Mouse (Mus musculus): ENCODE measurements around the gene Pms2. TPM values are rescaled to one million over a fixed set of nuclear protein-coding genes. Genes with fewer than 3 reads are reported as not detected.
A peak's percentile ranks its signal among the peaks of the same experiment; 100 is the strongest.

Pms2 gene
- polyA plus RNA-seq, 1 experiment from 2014 or later = 8.9 TPM

DNA sequence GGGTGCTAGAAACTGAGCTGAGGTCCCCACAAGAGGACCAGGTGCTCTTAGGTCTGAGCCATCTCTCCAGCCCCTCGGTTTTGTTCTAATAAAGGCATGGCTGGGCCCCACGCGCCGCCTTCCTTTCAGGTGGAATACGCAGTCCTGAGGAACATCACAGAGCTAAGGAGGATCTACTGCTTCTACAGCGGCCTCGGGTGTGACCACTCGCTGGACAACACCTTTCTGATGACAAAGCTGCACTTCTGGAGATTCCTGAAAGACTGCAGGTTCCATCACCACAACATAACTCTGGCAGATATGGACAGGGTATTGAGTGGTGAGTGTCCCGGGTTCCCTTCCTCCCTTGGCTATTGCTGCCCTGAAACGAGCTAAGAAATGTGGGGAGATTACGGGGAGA, 49.8 kb downstream of the Pms2 start:
- Histone ChIP-seq H3K27me3 (ENCODE audit: control insufficient read depth, insufficient read depth, low read length) (no peaks in the 10 kb centered on the region), H3K4me1 (replicated peaks; ENCODE audit: control insufficient read depth, insufficient read depth) (no peaks in the 10 kb centered on the region), H3K9me3 (ENCODE audit: control insufficient read depth, low read length) (no peaks in the 10 kb centered on the region), H3K4me3 (ENCODE audit: low read depth, low read length) (no peak overlapping the region), H3K9ac (ENCODE audit: low read length) (no peak overlapping the region), H3K36me3 (ENCODE audit: control insufficient read depth, insufficient read depth, low read length) (no peaks in the 10 kb centered on the region), H3K4me2 (replicated peaks; ENCODE audit: low read depth) (no peak overlapping the region), H3K27ac (replicated peaks) (no peak overlapping the region)
- ATAC-seq (ENCODE audit: low FRiP score, low TSS enrichment) (no peak), DNase-seq (ENCODE audit: low spot score) (no peak)
- no peak for TF ChIP-seq CTCF (IDR thresholded peaks at IDR 0.05; ENCODE audit: low read depth)
- TF ChIP-seq EP300 (optimal IDR thresholded peaks at IDR 0.05) = no peak
- WGBS = 90% methylated on average over 11 of the region's 11 CpGs

DNA sequence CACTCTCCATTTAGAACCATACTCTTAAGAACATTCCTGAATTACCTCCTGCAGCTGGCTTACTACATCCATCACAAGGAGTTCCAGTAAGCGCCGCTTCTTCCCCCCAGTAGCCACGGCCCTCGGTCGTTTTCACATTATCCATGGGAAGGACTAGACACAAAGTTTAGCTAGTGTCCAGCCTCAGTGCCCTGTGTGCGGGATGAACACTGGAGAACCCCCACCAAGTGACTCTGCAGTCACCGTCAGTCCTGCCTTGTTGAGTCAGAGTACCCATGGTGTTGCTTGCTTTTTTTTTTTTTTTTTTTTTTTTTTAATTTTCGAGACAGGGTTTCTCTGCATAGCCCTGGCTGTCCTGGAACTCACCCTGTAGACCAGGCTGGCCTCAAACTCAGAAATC, 51.4 kb downstream of the Pms2 start:
- 85% methylated on average over 8 of the region's 8 CpGs for WGBS

DNA sequence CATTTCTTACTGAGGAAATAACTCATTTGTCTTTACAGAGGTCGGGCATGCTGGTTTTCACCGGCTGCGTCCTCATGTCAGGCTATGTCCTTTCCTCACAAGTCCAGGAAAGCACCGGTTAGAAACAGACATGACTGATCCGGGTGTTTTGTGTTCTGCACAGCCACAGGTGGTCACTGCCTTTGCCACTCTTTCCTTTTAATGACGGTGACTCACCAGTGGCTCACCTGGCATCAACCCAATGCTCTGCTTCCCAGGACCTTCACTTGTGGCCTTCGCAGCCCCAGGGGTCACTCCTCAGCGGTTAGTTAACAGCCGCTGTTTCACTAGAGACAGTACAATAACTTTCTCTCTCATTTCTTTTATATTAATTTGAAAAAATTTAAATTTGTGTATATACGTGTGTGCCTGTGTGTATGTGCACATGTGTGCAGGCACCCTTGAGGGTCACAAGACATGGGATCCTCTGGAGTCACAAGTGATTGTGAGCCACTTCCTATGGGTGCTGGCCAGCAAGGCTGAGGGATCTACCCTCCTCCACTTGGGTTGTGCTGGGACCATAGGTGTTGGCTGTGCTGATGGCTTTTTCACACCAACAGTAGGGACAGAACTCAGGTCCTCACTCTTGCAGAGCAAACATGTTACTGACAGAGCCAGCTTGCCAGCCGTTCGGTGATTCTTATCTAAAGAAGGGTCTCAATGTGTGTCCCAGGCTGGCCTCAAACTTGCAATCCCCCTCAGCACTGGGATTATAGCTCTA, 56.0 kb downstream of the Pms2 start:
- 79% methylated on average over 12 of the region's 12 CpGs for WGBS
- ATAC-seq (ENCODE audit: low FRiP score, low TSS enrichment) = no peak
- H3K27me3 ChIP-seq (ENCODE audit: control insufficient read depth, insufficient read depth, low read length) = no peaks in the 10 kb centered on the region
- H3K4me3 ChIP-seq (ENCODE audit: low read depth, low read length) = no peak overlapping the region
- TF ChIP-seq CTCF (IDR thresholded peaks at IDR 0.05; ENCODE audit: low read depth) (no peak), EP300 (optimal IDR thresholded peaks at IDR 0.05) (no peak)
- H3K4me2 ChIP-seq (replicated peaks; ENCODE audit: low read depth) = no peak overlapping the region
- H3K36me3 ChIP-seq (ENCODE audit: control insufficient read depth, insufficient read depth, low read length) = no peaks in the 10 kb centered on the region
- H3K4me1 ChIP-seq (replicated peaks; ENCODE audit: control insufficient read depth, insufficient read depth) = no peaks in the 10 kb centered on the region
- no peak for DNase-seq (ENCODE audit: low spot score)
- no peaks in the 10 kb centered on the region for H3K9me3 ChIP-seq (ENCODE audit: control insufficient read depth, low read length)
- no peak overlapping the region for H3K9ac ChIP-seq (ENCODE audit: low read length)
- no peak overlapping the region for H3K27ac ChIP-seq (replicated peaks)

More for the DNA sequence above, 51.4 kb downstream of the Pms2 start:
- Histone ChIP-seq H3K4me2 (replicated peaks; ENCODE audit: low read depth) (no peak overlapping the region), H3K4me1 (replicated peaks; ENCODE audit: control insufficient read depth, insufficient read depth) (no peaks in the 10 kb centered on the region), H3K4me3 (ENCODE audit: low read depth, low read length) (no peak overlapping the region), H3K36me3 (ENCODE audit: control insufficient read depth, insufficient read depth, low read length) (no peaks in the 10 kb centered on the region), H3K27ac (replicated peaks) (no peak overlapping the region), H3K9me3 (ENCODE audit: control insufficient read depth, low read length) (no peaks in the 10 kb centered on the region), H3K27me3 (ENCODE audit: control insufficient read depth, insufficient read depth, low read length) (no peaks in the 10 kb centered on the region), H3K9ac (ENCODE audit: low read length) (no peak overlapping the region)
- DNase-seq (ENCODE audit: low spot score) (no peak), ATAC-seq (ENCODE audit: low FRiP score, low TSS enrichment) (no peak)
- no peak for TF ChIP-seq CTCF (IDR thresholded peaks at IDR 0.05; ENCODE audit: low read depth)
- TF ChIP-seq EP300 (optimal IDR thresholded peaks at IDR 0.05) = no peak

DNA sequence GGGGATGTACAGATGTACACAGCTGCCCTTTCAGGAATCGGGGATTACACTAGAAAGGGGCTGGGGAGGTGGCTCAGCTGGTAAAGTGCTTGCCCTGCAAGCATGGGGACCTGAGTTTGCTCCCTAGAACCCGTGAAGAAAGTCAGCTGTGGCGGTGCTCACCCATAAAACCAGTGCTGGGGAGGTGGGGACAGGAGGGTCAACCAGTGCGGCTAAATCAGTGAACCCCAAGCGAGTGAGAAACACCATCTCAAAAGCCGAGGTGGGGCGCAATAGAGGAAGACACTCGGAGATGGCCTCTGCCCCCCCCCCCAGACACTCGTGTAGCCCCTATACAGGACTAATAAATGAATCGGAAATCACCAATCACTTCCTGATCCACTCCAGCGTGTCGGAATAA, 56.9 kb downstream of the Pms2 start:
- Histone ChIP-seq H3K4me3 (ENCODE audit: low read depth, low read length) (no peak overlapping the region), H3K36me3 (ENCODE audit: control insufficient read depth, insufficient read depth, low read length) (no peaks in the 10 kb centered on the region), H3K4me1 (replicated peaks; ENCODE audit: control insufficient read depth, insufficient read depth) (no peaks in the 10 kb centered on the region), H3K9ac (ENCODE audit: low read length) (no peak overlapping the region), H3K4me2 (replicated peaks; ENCODE audit: low read depth) (no peak overlapping the region), H3K9me3 (ENCODE audit: control insufficient read depth, low read length) (no peaks in the 10 kb centered on the region), H3K27ac (replicated peaks) (no peak overlapping the region), H3K27me3 (ENCODE audit: control insufficient read depth, insufficient read depth, low read length) (no peaks in the 10 kb centered on the region)
- WGBS = 87% methylated on average over 12 of the region's 12 CpGs
- ATAC-seq (ENCODE audit: low FRiP score, low TSS enrichment) = no peak
- TF ChIP-seq CTCF (IDR thresholded peaks at IDR 0.05; ENCODE audit: low read depth) (no peak), EP300 (optimal IDR thresholded peaks at IDR 0.05) (no peak)
- no peak for DNase-seq (ENCODE audit: low spot score)

DNA sequence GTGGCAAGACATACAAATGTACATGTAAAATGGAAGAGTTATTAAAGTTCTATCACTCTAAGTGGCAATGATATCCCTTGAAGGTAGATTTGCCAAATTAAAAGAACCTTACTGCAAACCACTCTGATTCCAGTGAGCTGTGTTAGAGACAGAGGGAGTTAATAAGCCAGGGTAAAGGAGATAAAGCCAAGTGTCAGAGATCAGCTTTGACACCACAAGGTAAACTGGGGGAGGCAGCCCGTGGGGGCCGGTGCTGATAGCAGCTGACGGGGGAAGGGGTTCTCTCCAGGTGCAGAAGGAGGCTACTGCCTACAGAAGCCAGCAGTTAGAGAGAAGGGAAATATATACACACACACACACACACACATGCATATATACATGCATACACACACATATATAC, 62.9 kb downstream of the Pms2 start:
- no peak for DNase-seq (ENCODE audit: low spot score)
- no peak overlapping the region for H3K4me2 ChIP-seq (replicated peaks; ENCODE audit: low read depth)
- no peak overlapping the region for H3K9ac ChIP-seq (ENCODE audit: low read length)
- TF ChIP-seq CTCF (IDR thresholded peaks at IDR 0.05; ENCODE audit: low read depth) (no peak), EP300 (optimal IDR thresholded peaks at IDR 0.05) (no peak)
- no peak overlapping the region for H3K27ac ChIP-seq (replicated peaks)
- H3K4me3 ChIP-seq (ENCODE audit: low read depth, low read length) = no peak overlapping the region
- ATAC-seq (ENCODE audit: low FRiP score, low TSS enrichment) = no peak
- no peaks in the 10 kb centered on the region for H3K27me3 ChIP-seq (ENCODE audit: control insufficient read depth, insufficient read depth, low read length)
- H3K36me3 ChIP-seq (ENCODE audit: control insufficient read depth, insufficient read depth, low read length) = no peaks in the 10 kb centered on the region
- H3K4me1 ChIP-seq (replicated peaks; ENCODE audit: control insufficient read depth, insufficient read depth) = no peaks in the 10 kb centered on the region
- H3K9me3 ChIP-seq (ENCODE audit: control insufficient read depth, low read length) = no peaks in the 10 kb centered on the region
- 42% methylated on average over 3 of the region's 3 CpGs for WGBS

DNA sequence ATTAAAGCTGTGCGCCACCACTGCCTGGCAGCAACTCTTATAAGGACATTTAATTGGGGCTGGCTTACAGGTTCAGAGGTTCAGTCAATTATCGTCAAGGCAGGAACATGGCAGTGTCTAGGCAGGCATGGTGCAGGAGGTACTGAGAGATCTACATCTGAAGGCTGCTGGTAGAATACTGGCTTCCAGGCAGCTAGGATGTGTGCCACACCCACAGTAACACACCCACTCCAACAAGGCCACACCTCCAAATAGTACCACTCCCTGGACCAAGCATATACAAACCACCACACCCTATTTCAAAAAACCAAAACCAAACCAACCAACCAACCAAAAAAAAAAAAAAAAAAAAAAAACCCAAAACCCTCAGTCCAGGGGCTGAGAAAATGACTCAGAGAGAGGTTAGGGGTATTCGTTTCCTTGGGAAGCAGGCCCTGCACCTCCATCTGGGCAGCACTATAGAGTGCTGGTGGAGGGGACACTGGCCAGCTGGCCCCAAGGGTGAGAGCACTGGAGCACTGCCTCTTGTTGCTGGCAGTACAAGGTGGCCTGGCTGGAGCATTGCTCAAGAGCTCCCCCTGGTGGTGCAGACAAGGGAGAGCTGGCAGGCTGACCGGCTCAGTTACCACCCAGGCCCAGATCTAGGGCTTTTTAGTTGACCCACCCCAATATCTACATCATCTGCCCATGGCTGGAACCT, 65.3 kb downstream of the Pms2 start:
- Histone ChIP-seq H3K4me3 (ENCODE audit: low read depth, low read length) (no peak overlapping the region), H3K4me2 (replicated peaks; ENCODE audit: low read depth) (no peak overlapping the region), H3K4me1 (replicated peaks; ENCODE audit: control insufficient read depth, insufficient read depth) (no peaks in the 10 kb centered on the region), H3K9me3 (ENCODE audit: control insufficient read depth, low read length) (no peaks in the 10 kb centered on the region), H3K27me3 (ENCODE audit: control insufficient read depth, insufficient read depth, low read length) (no peaks in the 10 kb centered on the region), H3K36me3 (ENCODE audit: control insufficient read depth, insufficient read depth, low read length) (no peaks in the 10 kb centered on the region), H3K9ac (ENCODE audit: low read length) (no peak overlapping the region), H3K27ac (replicated peaks) (no peak overlapping the region)
- TF ChIP-seq CTCF (IDR thresholded peaks at IDR 0.05; ENCODE audit: low read depth) (peak; percentile 92), EP300 (optimal IDR thresholded peaks at IDR 0.05) (no peak)
- DNase-seq (ENCODE audit: low spot score) (peak; percentile 78), ATAC-seq (ENCODE audit: low FRiP score, low TSS enrichment) (peak; percentile 84)
- 41% methylated on average over 4 of the region's 4 CpGs for WGBS

Measured in stomach, postnatal 0 days (tissue).